Mouse (Mus musculus) liver, postnatal 0 days (tissue): Measurements from ENCODE around the gene Arf1.

ENCODE experiments used
- CTCF ChIP-seq: sonication (generic); IDR thresholded peaks from 2 replicates; pipeline ENCODE4 v1.5.1; 2016; ENCODE audit warnings: antibody characterized with exemption, low read depth
- EP300 ChIP-seq: IDR thresholded peaks from 2 replicates; pipeline ENCODE4 v1.6.1; 2016; ENCODE audit warnings: antibody characterized with exemption, low read depth, mild to moderate bottlenecking

- TF ChIP-seq CTCF, result no peak
- no peak for TF ChIP-seq EP300
Observed at GRCm38 (mm10) chr11:59264593-59264992, 36.5 kb upstream of the Arf1 start.
